Mouse (Mus musculus) forebrain, embryonic 10.5 days (tissue): ENCODE data around the gene Gm4131. TPM values are rescaled to one million over a fixed set of nuclear protein-coding genes. Genes with fewer than 3 reads are reported as not detected.
"Not testable (repeated sequence)": the region's sequence is repeated elsewhere in the genome, so short reads cannot be mapped to it uniquely, and the experiment has no call there.

Experiments
- DNase-seq: peaks from one replicate; pipeline ENCODE4 v3.0.0-alpha.2; 2017; ENCODE audit warnings: low spot score; ENCODE audit errors: extremely low spot score
- H3K27ac ChIP-seq: fragments of 300-500 bp; sonication (generic); 2 replicates; pipeline ENCODE4 v1.5.1; 2016; ENCODE audit warnings: mild to moderate bottlenecking
- H3K27me3 ChIP-seq: fragments of 300-500 bp; sonication (generic); 2 replicates; pipeline ENCODE4 v1.6.1; 2016; ENCODE audit warnings: mild to moderate bottlenecking; ENCODE audit not compliant: poor library complexity, severe bottlenecking
- H3K36me3 ChIP-seq: fragments of 300-500 bp; sonication (generic); replicated peaks from 2 replicates; pipeline ENCODE4 v1.6.1; 2016; ENCODE audit warnings: mild to moderate bottlenecking, moderate library complexity
- H3K4me1 ChIP-seq: fragments of 300-500 bp; sonication (generic); 2 replicates; pipeline ENCODE4 v1.6.1; 2016
- H3K4me3 ChIP-seq: fragments of 300-500 bp; sonication (generic); 2 replicates; pipeline ENCODE4 v1.5.1; 2016; ENCODE audit warnings: mild to moderate bottlenecking, moderate library complexity
- H3K9me3 ChIP-seq: fragments of 300-500 bp; sonication (generic); 2 replicates; pipeline ENCODE4 v1.6.1; 2016; ENCODE audit warnings: mild to moderate bottlenecking, moderate library complexity
- WGBS: fragments of 180-500 bp; shearing (Covaris S2); methylation state at CpG from one replicate; pipeline ENCODE4 v1.1.7; 2016; 5-methylcytosine and 5-hydroxymethylcytosine counted together
- polyA plus RNA-seq: library from polyadenylated mRNA; unstranded; fragments of >200 nt; fragmentation: Nextera tagmentation; extraction: Ambion mirVana; gene quantifications from 2 replicates; pipeline ENCODE4 v1.2.1, GENCODE M21; 2016

Gm4131 gene
- polyA plus RNA-seq = not detected in 2 replicates

- not testable (repeated sequence) for DNase-seq, H3K27me3 ChIP-seq, H3K4me1 ChIP-seq, H3K4me3 ChIP-seq, H3K27ac ChIP-seq, H3K9me3 ChIP-seq, H3K36me3 ChIP-seq
- 83% methylated on average over 9 of the region's 9 CpGs for WGBS
Observed at GRCm38 (mm10) chr14:62566821-62567220, at the start of gene Gm4131. TSS of gene Gm4131 (minus strand) at chr14:62566921.

GRCm38 (mm10) chr14:62609904-62610303 lies 43.2 kb upstream of the Gm4131 start:
- no peak for DNase-seq
- Histone ChIP-seq H3K9me3 (no peaks in the 10 kb centered on the region), H3K27me3 (no peaks in the 10 kb centered on the region), H3K4me3 (no peak overlapping the region), H3K36me3 (0 out of 2 replicates have a peak, but pooled peaks cover 3% of the 10 kb centered on the region), H3K27ac (no peak overlapping the region), H3K4me1 (no peaks in the 10 kb centered on the region)
- WGBS = 86% methylated on average over 3 of the region's 3 CpGs

GRCm38 (mm10) chr14:62607791-62608196 lies 41.1 kb upstream of the Gm4131 start:
- 85% methylated on average over 8 of the region's 8 CpGs for WGBS

GRCm38 (mm10) chr14:62602869-62603268 lies 36.1 kb upstream of the Gm4131 start:
- WGBS = 92% methylated on average over 1 of the region's 1 CpGs
- 0 out of 2 replicates have a peak, but pooled peaks cover 3% of the 10 kb centered on the region for H3K36me3 ChIP-seq
- no peaks in the 10 kb centered on the region for H3K27me3 ChIP-seq
- H3K4me3 ChIP-seq = no peak overlapping the region
- DNase-seq = no peak
- H3K4me1 ChIP-seq = peaks cover 16% of the 10 kb centered on the region
- H3K27ac ChIP-seq = no peak overlapping the region
- no peaks in the 10 kb centered on the region for H3K9me3 ChIP-seq

More at GRCm38 (mm10) chr14:62607791-62608196, 41.1 kb upstream of the Gm4131 start:
- DNase-seq = no peak
- Histone ChIP-seq H3K4me3 (no peak overlapping the region), H3K9me3 (no peaks in the 10 kb centered on the region), H3K27me3 (no peaks in the 10 kb centered on the region), H3K36me3 (0 out of 2 replicates have a peak, but pooled peaks cover 3% of the 10 kb centered on the region), H3K27ac (no peak overlapping the region), H3K4me1 (no peaks in the 10 kb centered on the region)

GRCm38 (mm10) chr14:62602271-62602670 lies 35.5 kb upstream of the Gm4131 start:
- Histone ChIP-seq H3K4me3 (no peak overlapping the region), H3K9me3 (no peaks in the 10 kb centered on the region), H3K27ac (no peak overlapping the region), H3K36me3 (0 out of 2 replicates have a peak, but pooled peaks cover 3% of the 10 kb centered on the region), H3K4me1 (peaks cover 16% of the 10 kb centered on the region), H3K27me3 (no peaks in the 10 kb centered on the region)
- WGBS = 71% methylated on average over 1 of the region's 1 CpGs
- DNase-seq = no peak

GRCm38 (mm10) chr14:62600109-62600522 lies 33.4 kb upstream of the Gm4131 start:
- Histone ChIP-seq H3K4me3 (no peak overlapping the region), H3K4me1 (peaks cover 16% of the 10 kb centered on the region), H3K27ac (peak overlapping the region; percentile 62), H3K36me3 (no peaks in the 10 kb centered on the region), H3K9me3 (no peaks in the 10 kb centered on the region), H3K27me3 (no peaks in the 10 kb centered on the region)
- DNase-seq = no peak
- WGBS = 83% methylated on average over 6 of the region's 6 CpGs

GRCm38 (mm10) chr14:62585338-62585737 lies 18.6 kb upstream of the Gm4131 start:
- H3K27ac ChIP-seq = peak overlapping the region; percentile 86
- H3K4me3 ChIP-seq = no peak overlapping the region; the same call in 1 of the 2 replicates
- no peaks in the 10 kb centered on the region for H3K9me3 ChIP-seq
- no peaks in the 10 kb centered on the region; the same call in 1 of the 2 replicates for H3K36me3 ChIP-seq
- peaks cover 53% of the 10 kb centered on the region for H3K4me1 ChIP-seq
- DNase-seq = no peak
- WGBS = 19% methylated on average over 3 of the region's 3 CpGs
- no peaks in the 10 kb centered on the region for H3K27me3 ChIP-seq

GRCm38 (mm10) chr14:62584637-62585036 lies 17.9 kb upstream of the Gm4131 start:
- no peak for DNase-seq
- Histone ChIP-seq H3K9me3 (no peaks in the 10 kb centered on the region), H3K27ac (peak overlapping the region; percentile 86), H3K4me3 (no peak overlapping the region), H3K36me3 (no peaks in the 10 kb centered on the region; the same call in 1 of the 2 replicates), H3K4me1 (peaks cover 53% of the 10 kb centered on the region), H3K27me3 (no peaks in the 10 kb centered on the region)

- H3K4me3 ChIP-seq = no peak overlapping the region
- no peaks in the 10 kb centered on the region for H3K9me3 ChIP-seq
- no peaks in the 10 kb centered on the region for H3K36me3 ChIP-seq
- WGBS = 28% methylated on average over 9 of the region's 9 CpGs
- no peak for DNase-seq
- peaks cover 53% of the 10 kb centered on the region for H3K4me1 ChIP-seq
- H3K27ac ChIP-seq = peak overlapping the region; percentile 81
- no peaks in the 10 kb centered on the region; the same call in 1 of the 2 replicates for H3K27me3 ChIP-seq
Observed at GRCm38 (mm10) chr14:62581768-62582167, 15.0 kb upstream of the Gm4131 start.

GRCm38 (mm10) chr14:62580945-62581344 lies 14.2 kb upstream of the Gm4131 start:
- WGBS = 94% methylated on average over 3 of the region's 3 CpGs
- H3K4me1 ChIP-seq = peaks cover 52% of the 10 kb centered on the region
- no peak overlapping the region for H3K4me3 ChIP-seq
- H3K27me3 ChIP-seq = no peaks in the 10 kb centered on the region; the same call in 1 of the 2 replicates
- peak overlapping the region; percentile 81 for H3K27ac ChIP-seq
- no peaks in the 10 kb centered on the region for H3K36me3 ChIP-seq
- no peak for DNase-seq
- H3K9me3 ChIP-seq = no peaks in the 10 kb centered on the region

GRCm38 (mm10) chr14:62575862-62576261 lies 9.1 kb upstream of the Gm4131 start:
- peaks cover 18% of the 10 kb centered on the region for H3K4me1 ChIP-seq
- no peak for DNase-seq

GRCm38 (mm10) chr14:62574906-62575305 lies 8.2 kb upstream of the Gm4131 start:
- WGBS = 82% methylated on average over 6 of the region's 6 CpGs
- peaks cover 7% of the 10 kb centered on the region for H3K27me3 ChIP-seq
- no peak overlapping the region for H3K4me3 ChIP-seq
- H3K27ac ChIP-seq = no peak overlapping the region
- H3K4me1 ChIP-seq = peaks cover 18% of the 10 kb centered on the region
- H3K36me3 ChIP-seq = no peaks in the 10 kb centered on the region
- DNase-seq = no peak
- no peaks in the 10 kb centered on the region for H3K9me3 ChIP-seq

More at GRCm38 (mm10) chr14:62575862-62576261, 9.1 kb upstream of the Gm4131 start:
- 69% methylated on average over 8 of the region's 8 CpGs for WGBS
- H3K4me3 ChIP-seq = no peak overlapping the region
- H3K36me3 ChIP-seq = no peaks in the 10 kb centered on the region
- H3K27me3 ChIP-seq = peaks cover 7% of the 10 kb centered on the region
- H3K27ac ChIP-seq = no peak overlapping the region
- H3K9me3 ChIP-seq = no peaks in the 10 kb centered on the region

- 0% methylated on average over 2 of the region's 3 CpGs for WGBS
- Histone ChIP-seq H3K4me1 (peaks cover 20% of the 10 kb centered on the region), H3K9me3 (no peaks in the 10 kb centered on the region), H3K36me3 (no peaks in the 10 kb centered on the region), H3K27me3 (peaks cover 7% of the 10 kb centered on the region), H3K4me3 (peak overlapping the region; percentile 14; the same call in 1 of the 2 replicates), H3K27ac (peak overlapping the region; percentile 67)
- DNase-seq = no peak
Observed at GRCm38 (mm10) chr14:62573454-62573853, 6.7 kb upstream of the Gm4131 start.
